30 mouse cellular contexts compared by ENCODE assay signal in the genomic region with DNA sequence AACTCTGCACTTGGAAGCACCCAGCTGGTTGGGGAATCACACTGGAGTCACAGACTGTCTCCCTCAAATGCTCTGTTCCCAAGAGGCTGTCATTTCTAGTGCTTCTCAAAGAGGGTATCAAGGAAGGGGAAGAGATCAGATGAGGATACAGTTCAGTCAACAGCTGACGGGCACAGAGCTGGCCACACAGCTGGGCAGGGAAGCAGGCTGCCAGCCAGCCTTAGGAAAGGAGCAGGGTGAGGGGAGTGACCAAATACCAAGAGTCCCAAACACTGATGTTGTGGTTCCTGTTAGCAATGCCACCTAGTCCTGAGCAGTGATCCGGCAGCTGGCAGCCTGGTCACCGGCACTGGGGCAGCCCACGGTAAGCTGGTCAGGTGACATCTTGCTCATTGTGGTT. TPM values are rescaled to one million over a fixed set of nuclear protein-coding genes. Genes with fewer than 3 reads are reported as not detected.
"Had no signal": no experiment of that assay in that cellular context is flagged by ENCODE, and none has a peak within 500 bp of the region (broad histone marks: within the 10 kb centered on the region; RNA-seq: fewer than 3 reads in every experiment).

No protein-coding gene starts in this region.

- ATAC-seq: forebrain, embryonic 13.5 days; forebrain, embryonic 15.5 days; forebrain, embryonic 16.5 days; forebrain, postnatal 0 days had no signal

- H3K9me3 ChIP-seq: embryonic facial prominence, embryonic 10.5 days; embryonic facial prominence, embryonic 12.5 days; embryonic facial prominence, embryonic 13.5 days; embryonic facial prominence, embryonic 15.5 days; forebrain, embryonic 10.5 days; forebrain, embryonic 12.5 days; forebrain, embryonic 13.5 days; forebrain, embryonic 15.5 days; heart, embryonic 10.5 days had no signal

- H3K4me3 ChIP-seq: embryonic facial prominence, embryonic 10.5 days; embryonic facial prominence, embryonic 12.5 days; embryonic facial prominence, embryonic 13.5 days; embryonic facial prominence, embryonic 15.5 days; erythroblast, embryonic 14.5 days; forebrain, embryonic 10.5 days; forebrain, embryonic 12.5 days; forebrain, embryonic 13.5 days; forebrain, embryonic 15.5 days; heart, adult 2 months; heart, embryonic 10.5 days had no signal

- DNase-seq: cerebellum, adult 2 months; cerebellum, adult 8-10 months; cerebellum, adult 9-10 months; cerebellum, adult 9-11 months; cerebellum, postnatal 10 days; cerebellum, postnatal 14 days; cerebellum, postnatal 25 days; cerebellum, postnatal 36 days; embryo, embryonic 11 days; forebrain, postnatal 0 days; gastrocnemius, postnatal 10 days; gastrocnemius, postnatal 14 days; gastrocnemius, postnatal 25 days; gastrocnemius, postnatal 36 days had no signal

- H3K36me3 ChIP-seq: embryonic facial prominence, embryonic 10.5 days; embryonic facial prominence, embryonic 12.5 days; embryonic facial prominence, embryonic 13.5 days; embryonic facial prominence, embryonic 15.5 days; forebrain, embryonic 10.5 days; forebrain, embryonic 12.5 days; forebrain, embryonic 15.5 days; heart, embryonic 10.5 days had no signal

- H3K4me2 ChIP-seq: embryonic facial prominence, embryonic 12.5 days; embryonic facial prominence, embryonic 13.5 days; embryonic facial prominence, embryonic 15.5 days; forebrain, embryonic 12.5 days; forebrain, embryonic 13.5 days; forebrain, embryonic 15.5 days had no signal

- H3K9ac ChIP-seq: embryonic facial prominence, embryonic 12.5 days; embryonic facial prominence, embryonic 13.5 days; embryonic facial prominence, embryonic 15.5 days; forebrain, embryonic 12.5 days; forebrain, embryonic 13.5 days; forebrain, embryonic 15.5 days; forebrain, postnatal 0 days had no signal

- H3K27me3 ChIP-seq: forebrain, embryonic 15.5 days had no signal

- H3K27ac ChIP-seq: embryonic facial prominence, embryonic 10.5 days; embryonic facial prominence, embryonic 12.5 days; embryonic facial prominence, embryonic 13.5 days; embryonic facial prominence, embryonic 15.5 days; forebrain, embryonic 10.5 days; forebrain, embryonic 12.5 days; forebrain, embryonic 13.5 days; forebrain, embryonic 15.5 days; heart, adult 2 months; heart, embryonic 10.5 days had no signal

RNA-seq across cellular contexts. Expression of a gene that starts 4.9 kb away (rescaled TPM):
- total RNA-seq: common myeloid progenitor, adult 5-6 weeks; granulocyte monocyte progenitor cell, adult 5-6 weeks had no signal
- polyA plus RNA-seq: embryonic facial prominence, embryonic 10.5 days; embryonic facial prominence, embryonic 11.5 days; embryonic facial prominence, embryonic 12.5 days; erythroblast, embryonic 14.5 days; forebrain, embryonic 10.5 days; forebrain, embryonic 11.5 days; forebrain, embryonic 12.5 days; forebrain, embryonic 16.5 days; heart, embryonic 10.5 days had no signal

RNA-seq across cellular contexts. Expression of a gene that starts 55.1 kb away (rescaled TPM):
- total RNA-seq: granulocyte monocyte progenitor cell, adult 5-6 weeks had no signal
- polyA plus RNA-seq: erythroblast, embryonic 14.5 days had no signal
